Mouse (Mus musculus): ENCODE data around the gene Fam193b. TPM values are rescaled to one million over a fixed set of nuclear protein-coding genes. Genes with fewer than 3 reads are reported as not detected.
"Not testable (repeated sequence)": the region's sequence is repeated elsewhere in the genome, so short reads cannot be mapped to it uniquely, and the experiment has no call there.

The Fam193b gene
- polyA plus RNA-seq, 1 experiment from 2014 or later = 17.1 TPM

DNA sequence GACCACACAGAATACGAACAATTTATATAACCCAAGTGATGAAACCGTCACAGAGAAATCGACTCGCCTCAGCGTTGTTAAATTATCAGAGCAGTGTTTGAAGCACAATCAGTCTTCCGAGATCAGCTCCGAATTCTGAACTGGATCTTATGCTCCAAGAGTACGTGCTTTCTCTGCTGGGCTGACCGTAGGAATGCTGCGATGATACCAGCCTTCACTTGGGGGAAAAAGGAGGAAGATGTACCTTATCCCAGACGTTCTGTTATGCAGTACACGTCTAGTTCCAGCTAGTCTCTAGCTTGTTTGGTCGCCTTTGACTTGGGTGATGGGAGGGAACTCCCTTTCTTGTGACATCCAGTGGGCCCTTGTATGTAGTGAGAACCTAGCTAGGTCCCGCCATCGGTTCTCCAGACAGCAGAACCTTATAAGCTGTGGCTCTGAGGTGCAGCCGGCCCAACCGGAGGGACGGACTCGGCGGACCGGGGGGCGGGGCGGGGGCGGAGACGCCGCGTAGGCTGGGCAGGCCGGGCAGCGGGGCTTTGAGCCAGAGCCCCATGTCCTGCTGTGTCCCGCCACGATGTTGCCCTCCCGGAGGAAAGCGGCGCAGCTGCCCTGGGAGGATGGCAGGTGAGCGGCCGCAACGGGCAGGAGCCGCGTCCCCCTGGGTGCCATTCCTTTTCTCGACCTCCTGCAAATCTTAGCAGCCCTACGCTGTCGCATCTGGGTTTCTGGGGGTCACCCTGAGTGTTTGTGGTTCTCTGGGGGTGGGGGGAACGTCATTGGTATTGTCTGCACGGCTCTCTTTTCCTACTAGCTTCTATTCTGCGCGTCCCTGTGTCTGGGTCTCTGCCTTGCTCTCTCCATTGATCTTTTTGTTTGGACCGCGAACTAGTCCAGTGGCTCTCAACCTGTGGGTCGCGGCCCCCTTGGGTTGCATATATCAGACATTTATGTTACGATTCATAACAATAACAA is 28.9 kb upstream of the Fam193b start, which contains the start of gene B4galt7:
Gene B4galt7 (plus strand): TSS at position 331 of the 975 bp plus-strand sequence.
- H3K27me3 ChIP-seq = no peaks in the 10 kb centered on the region
- peak; percentile 88 for ATAC-seq (replicated peaks; ENCODE audit: insufficient number of reproducible peaks, insufficient read depth, low FRiP score, low read depth)
- 6% methylated on average over 51 of the region's 51 CpGs for WGBS
- H3K9me3 ChIP-seq (replicated peaks) = no peaks in the 10 kb centered on the region
- H3K4me1 ChIP-seq (replicated peaks) = peaks cover 12% of the 10 kb centered on the region
- peak within 1 kb of the TSS; percentile 90 for H3K9ac ChIP-seq
- H3K36me3 ChIP-seq = peaks cover 37% of the 10 kb centered on the region
- peak within 1 kb of the TSS; percentile 63 for H3K27ac ChIP-seq
- H3K4me2 ChIP-seq = peak within 1 kb of the TSS; percentile 86
- peak within 1 kb of the TSS; percentile 92 for H3K4me3 ChIP-seq

DNA sequence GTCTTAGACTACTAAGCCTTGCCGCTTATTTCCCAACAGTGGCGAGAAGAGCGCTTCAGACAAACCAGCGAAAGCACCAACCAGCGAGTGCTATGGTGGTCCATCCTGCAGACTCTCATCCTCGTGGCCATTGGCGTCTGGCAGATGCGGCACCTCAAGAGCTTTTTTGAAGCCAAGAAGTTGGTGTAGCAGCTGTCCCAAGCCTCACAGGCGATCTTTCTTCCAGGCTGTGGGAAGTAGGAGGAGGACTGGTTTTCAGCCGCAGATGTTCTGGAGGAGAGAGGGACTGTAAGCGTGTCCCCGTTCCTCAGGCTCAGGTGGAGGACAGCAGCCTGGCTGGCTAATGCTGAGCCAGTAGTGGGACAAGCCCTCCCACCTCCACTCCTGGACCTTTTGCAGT is 25.9 kb upstream of the Fam193b start:
- no peaks in the 10 kb centered on the region for H3K9me3 ChIP-seq (replicated peaks)
- 92% methylated on average over 12 of the region's 12 CpGs for WGBS
- no peak overlapping the region for H3K9ac ChIP-seq
- H3K27ac ChIP-seq = no peak overlapping the region
- no peak overlapping the region for H3K4me2 ChIP-seq
- ATAC-seq (replicated peaks; ENCODE audit: insufficient number of reproducible peaks, insufficient read depth, low FRiP score, low read depth) = no peak
- peaks cover 37% of the 10 kb centered on the region for H3K36me3 ChIP-seq
- no peaks in the 10 kb centered on the region for H3K27me3 ChIP-seq
- H3K4me1 ChIP-seq (replicated peaks) = peaks cover 26% of the 10 kb centered on the region
- no peak overlapping the region for H3K4me3 ChIP-seq

DNA sequence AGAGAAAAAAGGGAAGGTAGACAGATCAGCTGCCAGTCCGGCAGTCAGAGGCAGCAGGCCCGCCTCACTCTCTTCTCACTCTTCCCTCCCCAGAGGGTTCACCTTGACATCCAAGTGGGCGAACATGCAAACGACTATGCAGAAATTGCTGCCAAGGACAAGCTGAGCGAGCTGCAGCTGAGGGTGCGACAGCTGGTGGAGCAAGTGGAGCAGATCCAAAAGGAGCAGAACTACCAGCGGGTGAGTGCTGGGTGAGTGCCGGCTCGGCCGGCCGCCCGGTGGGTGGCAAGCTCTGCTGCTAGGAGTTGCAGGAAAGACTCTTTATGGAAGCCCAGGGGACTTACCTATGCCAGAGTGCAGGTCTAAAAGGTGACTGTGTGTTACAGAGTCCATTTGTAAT is 24.5 kb upstream of the Fam193b start:
- no peaks in the 10 kb centered on the region for H3K9me3 ChIP-seq (replicated peaks)
- H3K4me2 ChIP-seq = no peak overlapping the region
- WGBS = 81% methylated on average over 12 of the region's 12 CpGs
- H3K27ac ChIP-seq = no peak overlapping the region
- no peaks in the 10 kb centered on the region for H3K27me3 ChIP-seq
- no peak for ATAC-seq (replicated peaks; ENCODE audit: insufficient number of reproducible peaks, insufficient read depth, low FRiP score, low read depth)
- peaks cover 37% of the 10 kb centered on the region for H3K36me3 ChIP-seq
- peaks cover 18% of the 10 kb centered on the region for H3K4me1 ChIP-seq (replicated peaks)
- no peak overlapping the region for H3K4me3 ChIP-seq
- H3K9ac ChIP-seq = no peak overlapping the region

DNA sequence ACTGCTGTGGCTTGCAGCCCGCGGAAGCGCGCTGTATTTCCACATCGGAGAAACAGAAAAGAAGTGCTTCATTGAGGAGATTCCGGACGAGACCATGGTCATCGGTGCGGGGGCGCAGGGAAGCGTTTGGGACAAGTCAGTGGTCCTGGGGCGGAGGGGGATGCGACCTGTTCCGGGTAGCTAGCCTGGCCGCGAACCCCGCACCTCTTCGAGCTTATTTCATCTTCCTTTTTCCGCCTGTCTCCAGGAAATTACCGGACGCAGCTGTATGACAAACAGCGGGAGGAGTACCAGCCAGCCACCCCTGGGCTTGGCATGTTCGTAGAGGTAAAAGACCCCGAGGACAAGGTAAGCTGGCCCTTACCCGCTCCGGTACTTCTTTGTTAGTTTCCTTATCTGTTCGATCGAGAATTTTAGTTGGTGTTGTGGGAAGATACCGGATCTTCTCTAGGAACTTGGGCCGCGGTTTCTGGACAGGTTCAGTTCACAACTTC is 22.4 kb upstream of the Fam193b start:
- Histone ChIP-seq H3K36me3 (peaks cover 37% of the 10 kb centered on the region), H3K9ac (peak overlapping the region; percentile 68), H3K4me1 (replicated peaks) (peaks cover 13% of the 10 kb centered on the region), H3K27ac (peak overlapping the region; percentile 40; the same call in 1 of the 2 replicates), H3K4me3 (peak overlapping the region; percentile 63), H3K4me2 (peak overlapping the region; percentile 66), H3K27me3 (no peaks in the 10 kb centered on the region), H3K9me3 (replicated peaks) (no peaks in the 10 kb centered on the region)
- ATAC-seq (replicated peaks; ENCODE audit: insufficient number of reproducible peaks, insufficient read depth, low FRiP score, low read depth) = 0 out of 2 replicates have a peak, but pooled peaks have one; percentile 21
- 0% methylated on average over 31 of the region's 31 CpGs for WGBS

DNA sequence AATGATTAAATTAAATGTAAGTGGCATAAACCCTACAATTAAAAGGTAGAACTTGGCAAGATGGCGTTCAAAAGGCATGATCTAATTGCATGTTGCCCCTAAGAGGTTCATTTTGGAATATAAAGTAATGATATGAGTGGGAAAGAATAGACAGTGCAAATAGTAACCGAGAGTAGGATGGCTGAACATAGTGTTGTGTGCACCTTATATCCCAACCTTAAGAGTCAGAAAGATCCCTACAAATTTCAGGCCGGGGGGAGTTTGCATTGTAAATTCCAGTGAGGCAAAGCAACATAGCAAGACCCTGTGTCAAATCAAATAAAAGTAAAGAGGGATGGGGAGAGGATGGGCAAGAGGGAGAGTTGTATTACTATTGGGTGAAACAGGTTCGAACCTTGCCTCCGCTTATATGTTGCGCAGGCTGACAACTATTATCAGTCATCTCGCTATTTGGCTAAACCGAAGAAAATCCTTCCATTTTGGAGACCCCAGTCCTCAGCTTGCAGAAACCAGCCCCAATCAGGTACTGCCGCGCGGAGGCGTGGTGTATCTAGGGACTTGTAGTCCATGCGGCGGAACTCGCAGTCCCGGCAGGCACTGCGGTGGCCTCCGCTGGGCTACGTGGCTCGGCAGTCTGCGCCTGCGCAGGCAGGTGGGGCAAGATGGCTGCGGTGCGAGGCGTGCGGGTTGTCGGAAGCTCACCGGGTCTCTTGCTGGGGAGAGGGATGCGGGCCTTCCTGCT is 21.8 kb upstream of the Fam193b start:
- WGBS = 4% methylated on average over 29 of the region's 29 CpGs
- peak; percentile 98 for ATAC-seq (replicated peaks; ENCODE audit: insufficient number of reproducible peaks, insufficient read depth, low FRiP score, low read depth)

DNA sequence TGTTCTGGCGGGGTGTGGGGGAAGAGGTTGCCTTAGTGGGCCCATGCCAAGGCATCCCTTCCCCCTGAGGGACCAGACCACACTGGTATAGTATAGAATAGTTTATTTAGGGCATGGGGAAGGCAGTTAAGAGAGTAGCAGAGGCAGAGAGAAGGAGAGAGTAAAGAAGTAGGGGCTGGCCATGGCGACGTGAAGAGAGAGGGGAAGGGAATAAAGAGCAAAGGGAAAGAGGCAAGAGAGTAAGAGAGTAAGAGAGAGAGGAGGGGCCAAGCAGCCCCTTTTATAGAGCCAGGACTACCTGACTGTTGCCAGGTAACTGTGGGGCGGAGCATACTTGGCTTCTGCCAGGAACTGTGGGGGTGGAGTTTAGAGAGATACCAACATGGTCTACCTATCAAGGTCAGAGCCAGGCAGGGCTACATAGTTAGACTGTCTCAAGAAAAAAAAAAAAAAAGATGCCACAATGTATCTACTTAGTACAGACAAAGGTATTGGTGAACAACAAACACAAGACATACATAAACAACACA is 21.1 kb upstream of the Fam193b start:
- no peak overlapping the region for H3K27ac ChIP-seq
- H3K27me3 ChIP-seq = no peaks in the 10 kb centered on the region
- H3K9ac ChIP-seq = no peak overlapping the region
- peaks cover 13% of the 10 kb centered on the region for H3K4me1 ChIP-seq (replicated peaks)
- no peaks in the 10 kb centered on the region for H3K9me3 ChIP-seq (replicated peaks)
- H3K4me2 ChIP-seq = no peak overlapping the region
- 74% methylated on average over 4 of the region's 4 CpGs for WGBS
- peaks cover 25% of the 10 kb centered on the region for H3K36me3 ChIP-seq
- no peak overlapping the region for H3K4me3 ChIP-seq
- no peak for ATAC-seq (replicated peaks; ENCODE audit: insufficient number of reproducible peaks, insufficient read depth, low FRiP score, low read depth)

More for the DNA sequence above, 21.8 kb upstream of the Fam193b start:
- Histone ChIP-seq H3K4me3 (peak overlapping the region; percentile 63), H3K4me2 (peak overlapping the region; percentile 66), H3K9me3 (replicated peaks) (no peaks in the 10 kb centered on the region), H3K27ac (peak overlapping the region; percentile 40; the same call in 1 of the 2 replicates), H3K4me1 (replicated peaks) (peaks cover 13% of the 10 kb centered on the region), H3K36me3 (peaks cover 31% of the 10 kb centered on the region), H3K27me3 (no peaks in the 10 kb centered on the region), H3K9ac (peak overlapping the region; percentile 68)

DNA sequence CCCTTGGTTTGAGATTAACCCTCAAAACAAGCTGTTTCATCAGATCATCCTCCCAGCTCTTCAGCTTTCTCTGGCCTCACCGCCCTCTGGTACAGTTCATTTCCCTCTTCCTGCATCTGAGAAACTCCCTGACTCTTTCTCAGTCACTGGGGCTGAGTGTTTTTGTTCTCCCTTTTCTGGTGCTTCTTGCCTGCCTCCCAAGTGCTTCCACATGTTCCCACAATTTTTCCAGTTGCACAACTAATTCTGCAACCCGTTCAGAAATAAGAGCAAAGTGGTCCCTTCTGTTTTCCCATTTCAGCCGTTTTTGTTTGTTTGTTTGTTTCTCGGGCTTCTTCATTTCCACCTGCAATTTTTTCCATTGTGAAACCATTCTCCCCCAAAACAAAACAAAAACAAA is 7.2 kb upstream of the Fam193b start:
- no peak overlapping the region for H3K9ac ChIP-seq
- no peak overlapping the region for H3K27ac ChIP-seq
- H3K36me3 ChIP-seq = no peaks in the 10 kb centered on the region
- no peak overlapping the region for H3K4me2 ChIP-seq
- H3K9me3 ChIP-seq (replicated peaks) = no peaks in the 10 kb centered on the region
- ATAC-seq (replicated peaks; ENCODE audit: insufficient number of reproducible peaks, insufficient read depth, low FRiP score, low read depth) = no peak
- no peaks in the 10 kb centered on the region for H3K4me1 ChIP-seq (replicated peaks)
- WGBS = 67% methylated on average over 4 of the region's 4 CpGs
- no peak overlapping the region for H3K4me3 ChIP-seq
- no peaks in the 10 kb centered on the region for H3K27me3 ChIP-seq

DNA sequence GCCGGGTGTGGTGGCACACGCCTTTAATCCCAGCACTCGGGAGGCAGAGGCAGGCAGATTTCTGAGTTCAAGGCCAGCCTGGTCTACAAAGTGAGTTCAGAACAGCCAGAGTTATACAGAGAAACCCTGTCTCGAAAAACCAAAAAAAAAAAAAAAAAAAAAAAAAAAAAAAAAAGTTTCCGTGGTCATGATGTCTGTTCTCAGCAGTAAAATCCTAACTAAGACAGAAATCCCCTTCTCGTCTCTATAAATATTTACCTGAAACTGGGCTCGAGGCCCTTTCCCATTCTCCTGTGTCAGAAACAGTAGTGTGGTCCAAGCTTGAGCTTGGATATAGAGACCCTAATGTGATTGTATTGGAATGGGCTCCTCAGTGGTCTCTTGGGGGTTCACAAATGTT is 6.0 kb upstream of the Fam193b start:
- not testable (repeated sequence) for H3K4me1 ChIP-seq (replicated peaks); H3K9ac ChIP-seq; H3K36me3 ChIP-seq; H3K27ac ChIP-seq; H3K27me3 ChIP-seq; H3K4me2 ChIP-seq; H3K9me3 ChIP-seq (replicated peaks); H3K4me3 ChIP-seq; ATAC-seq (replicated peaks; ENCODE audit: insufficient number of reproducible peaks, insufficient read depth, low FRiP score, low read depth)
- 83% methylated on average over 7 of the region's 7 CpGs for WGBS

DNA sequence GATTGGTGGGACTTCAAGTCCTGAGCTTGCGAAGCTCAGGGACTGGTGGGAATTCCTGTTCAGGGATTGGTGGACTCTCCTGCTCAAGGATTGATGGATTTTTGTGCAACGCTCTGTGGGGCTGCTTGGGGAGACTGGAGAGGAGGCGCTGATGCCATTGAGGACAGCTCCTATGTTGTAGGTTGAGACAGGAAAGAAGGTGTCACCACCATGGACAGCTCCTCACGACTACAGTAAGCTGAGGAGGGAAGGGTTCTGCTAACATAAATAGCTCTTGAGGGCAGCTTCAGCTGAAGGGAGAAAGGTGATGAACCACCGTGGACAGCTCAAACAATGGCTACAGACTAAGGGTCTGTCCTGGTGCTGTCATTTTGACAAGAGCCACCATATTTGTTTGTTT is 5.0 kb upstream of the Fam193b start:
- H3K27me3 ChIP-seq = no peaks in the 10 kb centered on the region
- H3K4me3 ChIP-seq = no peak overlapping the region
- H3K4me2 ChIP-seq = no peak overlapping the region
- 45% methylated on average over 5 of the region's 5 CpGs for WGBS
- H3K4me1 ChIP-seq (replicated peaks) = 0 out of 2 replicates have a peak, but pooled peaks cover 3% of the 10 kb centered on the region
- no peak for ATAC-seq (replicated peaks; ENCODE audit: insufficient number of reproducible peaks, insufficient read depth, low FRiP score, low read depth)
- no peaks in the 10 kb centered on the region for H3K36me3 ChIP-seq
- no peak overlapping the region for H3K27ac ChIP-seq
- H3K9me3 ChIP-seq (replicated peaks) = no peaks in the 10 kb centered on the region
- no peak overlapping the region for H3K9ac ChIP-seq

DNA sequence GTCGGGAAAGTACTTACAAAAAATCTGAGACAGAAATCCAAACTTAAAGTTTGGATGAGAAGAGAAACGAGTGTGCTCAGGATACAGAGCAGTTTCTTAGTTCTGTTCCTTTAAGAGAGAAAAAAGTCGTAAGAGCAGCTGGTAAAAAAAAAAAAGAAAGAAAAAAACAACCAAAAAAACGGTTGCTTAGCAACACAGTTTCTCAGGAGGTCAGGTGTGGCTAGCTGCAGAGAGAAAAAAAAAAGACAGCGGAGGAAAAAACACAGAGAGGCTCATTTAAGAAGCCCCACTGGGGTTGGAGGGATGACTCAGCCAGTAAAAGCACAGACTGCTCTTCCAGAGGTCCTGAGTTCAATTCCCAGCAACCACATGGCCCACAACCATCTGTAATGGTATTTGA is 3.4 kb upstream of the Fam193b start:
- H3K4me2 ChIP-seq = no peak overlapping the region
- H3K9ac ChIP-seq = no peak overlapping the region
- no peaks in the 10 kb centered on the region for H3K9me3 ChIP-seq (replicated peaks)
- H3K4me3 ChIP-seq = no peak overlapping the region
- ATAC-seq (replicated peaks; ENCODE audit: insufficient number of reproducible peaks, insufficient read depth, low FRiP score, low read depth) = no peak
- H3K27ac ChIP-seq = no peak overlapping the region
- WGBS = 81% methylated on average over 5 of the region's 5 CpGs
- peaks cover 11% of the 10 kb centered on the region for H3K4me1 ChIP-seq (replicated peaks)
- H3K36me3 ChIP-seq = no peaks in the 10 kb centered on the region
- H3K27me3 ChIP-seq = no peaks in the 10 kb centered on the region

DNA sequence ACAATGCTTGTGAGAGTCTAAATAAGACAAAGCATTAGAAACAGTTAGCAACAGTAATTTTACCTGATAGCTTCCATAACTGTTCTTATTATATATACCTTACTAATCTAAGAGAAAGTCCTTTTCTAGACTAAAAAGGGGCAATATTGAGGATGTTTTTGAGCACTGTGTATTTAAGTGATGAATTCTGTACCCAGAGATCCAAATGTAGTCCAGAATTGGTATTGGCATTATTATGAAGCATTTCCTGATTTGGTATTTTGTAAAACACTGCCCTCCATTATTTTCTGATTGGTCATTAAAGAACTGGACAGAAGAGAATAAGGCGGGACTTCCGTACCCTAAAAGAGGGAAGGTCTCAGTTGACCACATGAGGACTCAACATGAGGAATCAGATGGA is 2.5 kb upstream of the Fam193b start, which contains the start of gene Tmed9:
Gene Tmed9 (plus strand): TSS at position 301 of the 400 bp plus-strand sequence.
- ATAC-seq (replicated peaks; ENCODE audit: insufficient number of reproducible peaks, insufficient read depth, low FRiP score, low read depth) = no peak
- H3K4me1 ChIP-seq (replicated peaks) = peaks cover 16% of the 10 kb centered on the region
- 0 out of 2 replicates have a peak, but pooled peaks cover 2% of the 10 kb centered on the region for H3K36me3 ChIP-seq
- no peak within 1 kb of the TSS for H3K4me3 ChIP-seq
- no peak within 1 kb of the TSS for H3K27ac ChIP-seq
- WGBS = 95% methylated on average over 2 of the region's 2 CpGs
- H3K27me3 ChIP-seq = no peaks in the 10 kb centered on the region
- H3K4me2 ChIP-seq = no peak within 1 kb of the TSS
- no peak within 1 kb of the TSS for H3K9ac ChIP-seq
- no peaks in the 10 kb centered on the region for H3K9me3 ChIP-seq (replicated peaks)

All from heart, embryonic 15.5 days (tissue).